Comparison of ENCODE assay signal across 8 mouse cellular contexts in the genomic region with DNA sequence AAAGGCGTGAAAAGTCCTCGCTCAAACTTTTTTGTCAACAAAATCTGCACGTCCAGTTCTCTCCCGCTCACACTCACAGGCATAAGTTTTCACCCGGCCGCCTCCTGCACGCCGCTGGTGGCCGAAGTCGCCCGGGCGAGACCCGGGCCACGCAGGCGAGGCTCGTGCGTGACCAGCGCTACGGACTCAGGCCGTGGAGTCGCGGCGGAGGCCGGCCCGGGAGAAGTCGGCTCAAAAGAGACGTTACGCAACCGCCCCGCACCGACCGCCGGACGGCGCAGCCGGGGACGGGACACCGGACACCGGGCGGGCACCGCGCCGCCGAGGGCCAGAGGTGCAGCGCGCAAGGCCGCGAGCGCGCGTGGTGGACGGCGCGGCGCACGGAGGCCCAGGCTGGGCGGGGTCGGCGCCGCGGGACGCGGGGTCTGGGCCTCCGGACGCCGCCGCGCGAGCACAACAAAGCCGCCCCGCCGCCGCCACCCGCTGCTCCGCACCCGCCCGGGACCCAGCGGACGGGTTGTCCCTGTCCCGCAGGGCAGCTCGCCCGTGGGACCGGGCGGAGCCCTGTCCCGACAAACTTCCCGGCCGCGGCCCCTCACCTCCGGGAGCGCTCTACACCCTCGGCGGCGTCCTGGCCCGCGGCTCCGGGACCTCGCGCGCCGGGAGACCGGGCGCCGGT. TPM values are rescaled to one million over a fixed set of nuclear protein-coding genes. Genes with fewer than 3 reads are reported as not detected.
A peak's percentile ranks its signal among the peaks of the same experiment; 100 is the strongest.
DNase-seq lines count a peak whose midpoint lies in the region; TF ChIP-seq lines count a peak whose summit lies in the region.

No protein-coding gene starts in this region.

- no peak for DNase-seq in ES-E14 (ENCODE audit: low read depth, low spot score)
- DNase-seq in brain, embryonic 14.5 days (ENCODE audit: low read depth), result peak; percentile 22
- peak; percentile 42 for DNase-seq in forebrain, embryonic 10.5 days (ENCODE audit: extremely low spot score, low spot score)
- DNase-seq in heart, postnatal 10 days, result peak; percentile 69 to 73
- DNase-seq in kidney, postnatal 36 days, result peak; percentile 62 to 77
- DNase-seq in lung, postnatal 36 days, result peak; percentile 62
- DNase-seq in retina, postnatal 1 day, result peak; percentile 62
- DNase-seq in yolk sac, embryonic 10.5 days (ENCODE audit: low spot score), result peak; percentile 37

- no peaks in the 10 kb centered on the region; a peak in 1 of 4 replicates for H3K4me1 ChIP-seq in ES-E14 (ENCODE audit: control insufficient read depth in 2 of 2, insufficient read depth in 2 of 2, low read length in 2 of 2, poor library complexity in 1 of 2)
- peaks cover 49% of the 10 kb centered on the region for H3K4me1 ChIP-seq in forebrain, embryonic 10.5 days

- WGBS in forebrain, embryonic 10.5 days, result under 1% methylated on average over 99 of the region's 103 CpGs

- no peak overlapping the region; the same call in 1 of the 2 replicates for H3K27ac ChIP-seq in ES-E14 (ENCODE audit: insufficient read depth, low read depth, low read length, poor library complexity, severe bottlenecking)
- H3K27ac ChIP-seq in forebrain, embryonic 10.5 days, result peak overlapping the region; percentile 98

- TF ChIP-seq POLR2A in brain, embryonic 14.5 days (IDR thresholded peaks at IDR 0.05; ENCODE audit: borderline replicate concordance, extremely low read depth, insufficient read depth, insufficient read length, poor library complexity, severe bottlenecking), result 0 out of 2 replicates have a peak, but pooled peaks have one; percentile 12

- peaks cover 16% of the 10 kb centered on the region for H3K27me3 ChIP-seq in forebrain, embryonic 10.5 days (ENCODE audit: poor library complexity, severe bottlenecking)

- no peaks in the 10 kb centered on the region for H3K9me3 ChIP-seq in ES-E14 (ENCODE audit: control insufficient read depth, insufficient read depth, low read depth, low read length)
- no peaks in the 10 kb centered on the region for H3K9me3 ChIP-seq in forebrain, embryonic 10.5 days

- intact Hi-C loops in heart, postnatal 10 days (cut with DNase I), result loop anchor here (5.0 kb wide), 1 partner anchor 58 kb away; no protein-coding TSS in a partner anchor

- no peaks in the 10 kb centered on the region for H3K36me3 ChIP-seq in ES-E14 (ENCODE audit: control insufficient read depth, insufficient read depth, low read length, poor library complexity, severe bottlenecking)
- H3K36me3 ChIP-seq in forebrain, embryonic 10.5 days (replicated peaks), result no peaks in the 10 kb centered on the region

- no peak for TF ChIP-seq CTCF in brain, embryonic 14.5 days (IDR thresholded peaks at IDR 0.05; ENCODE audit: borderline replicate concordance, extremely low read depth, insufficient read depth, insufficient read length)

- peak overlapping the region; percentile 89 for H3K9ac ChIP-seq in ES-E14 (ENCODE audit: insufficient read depth, low read depth, low read length, poor library complexity, severe bottlenecking)

- peak overlapping the region; percentile 74 to 98 for H3K4me3 ChIP-seq in ES-E14 (ENCODE audit: insufficient read depth in 1 of 2, low read depth in 1 of 2, low read length in 2 of 2, poor library complexity in 1 of 2, severe bottlenecking in 1 of 2)
- peak overlapping the region; percentile 94 for H3K4me3 ChIP-seq in forebrain, embryonic 10.5 days

- in situ Hi-C loops in ES-E14 (cut with MboI; ENCODE audit: low sequenced_read_pairs in 2 of 2, unreplicated experiment in 2 of 2), result loop anchor here in 1 of 2 experiments (10.0 kb wide), 1 partner anchor 329 kb away; a partner anchor contains a TSS

TF ChIP-seq in ES-E14, 5 proteins besides CTCF, POLR2A, EP300 and RAD21:
- TF ChIP-seq ZC3H11A (IDR thresholded peaks at IDR 0.05; ENCODE audit: borderline replicate concordance, low read depth, low read length) (no peak), ZNF384 (IDR thresholded peaks at IDR 0.05; ENCODE audit: low read depth, low read length) (no peak), CHD2 (IDR thresholded peaks at IDR 0.05; ENCODE audit: low read depth, low read length) (no peak), HCFC1 (IDR thresholded peaks at IDR 0.05; ENCODE audit: borderline replicate concordance, insufficient read depth, low read length) (no peak), MAFK (IDR thresholded peaks at IDR 0.05; ENCODE audit: insufficient read depth, low read depth, low read length) (no peak)
TF ChIP-seq in ES-E14: peak in this region for 0.

RNA-seq across cellular contexts. Expression of a gene that starts 0.5 kb away (rescaled TPM):
- total RNA-seq in ES-E14 (2012; rRNA removed), result not detected in 2 replicates
- not detected in 2 replicates for polyA plus RNA-seq in brain, embryonic 14.5 days (2012; rRNA removed)
- not detected in 2 replicates for polyA plus RNA-seq in forebrain, embryonic 10.5 days (2016; fragmentation: Nextera tagmentation; extraction: Ambion mirVana)
- total RNA-seq in heart, postnatal 10 days (2021), result 1 to 10 TPM; 1.5 to 1.6 TPM

RNA-seq across cellular contexts. Expression of a gene that starts 12.8 kb away (rescaled TPM):
- total RNA-seq in ES-E14 (2012; rRNA removed), result 6.1 and 9.1 TPM in 2 replicates
- polyA plus RNA-seq in brain, embryonic 14.5 days (2012; rRNA removed), result 9.9 and 14.0 TPM in 2 replicates
- polyA plus RNA-seq in forebrain, embryonic 10.5 days (2016; fragmentation: Nextera tagmentation; extraction: Ambion mirVana), result 13.8 and 15.6 TPM in 2 replicates
- total RNA-seq in heart, postnatal 10 days (2021), result 10 to 100 TPM; 46.6 to 46.7 TPM

RNA-seq across cellular contexts. Expression of a gene that starts 52.5 kb away (rescaled TPM):
- total RNA-seq in ES-E14 (2012; rRNA removed), result 117 and 169 TPM in 2 replicates
- polyA plus RNA-seq in brain, embryonic 14.5 days (2012; rRNA removed), result 21.4 and 27.1 TPM in 2 replicates
- polyA plus RNA-seq in forebrain, embryonic 10.5 days (2016; fragmentation: Nextera tagmentation; extraction: Ambion mirVana), result 31.1 and 32.3 TPM in 2 replicates
- 10 to 100 TPM; 66.5 to 83.0 TPM for total RNA-seq in heart, postnatal 10 days (2021)
